Mouse (Mus musculus): ENCODE measurements around the gene Def6. TPM values are rescaled to one million over a fixed set of nuclear protein-coding genes. Genes with fewer than 3 reads are reported as not detected.
"Not testable (repeated sequence)": the region's sequence is repeated elsewhere in the genome, so short reads cannot be mapped to it uniquely, and the experiment has no call there.

The Def6 gene
- polyA plus RNA-seq, 1 experiment = 22.5 TPM

DNA sequence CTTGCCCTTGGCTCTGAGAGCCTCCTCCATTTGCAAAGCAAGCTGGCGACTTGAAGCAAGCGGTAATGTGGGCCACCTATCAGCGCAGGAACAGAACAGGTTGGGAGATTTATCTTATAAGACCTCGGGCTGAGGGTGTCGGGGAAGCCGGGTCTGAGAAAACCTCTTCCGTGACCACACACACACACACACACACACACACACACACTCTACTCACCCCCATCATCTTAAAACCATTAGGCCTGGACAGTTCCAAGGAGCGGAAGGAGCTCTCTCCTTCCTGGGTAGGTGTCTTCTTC lies 685 bp downstream of the Def6 start:
- no peak for DNase-seq (ENCODE audit: low spot score)

DNA sequence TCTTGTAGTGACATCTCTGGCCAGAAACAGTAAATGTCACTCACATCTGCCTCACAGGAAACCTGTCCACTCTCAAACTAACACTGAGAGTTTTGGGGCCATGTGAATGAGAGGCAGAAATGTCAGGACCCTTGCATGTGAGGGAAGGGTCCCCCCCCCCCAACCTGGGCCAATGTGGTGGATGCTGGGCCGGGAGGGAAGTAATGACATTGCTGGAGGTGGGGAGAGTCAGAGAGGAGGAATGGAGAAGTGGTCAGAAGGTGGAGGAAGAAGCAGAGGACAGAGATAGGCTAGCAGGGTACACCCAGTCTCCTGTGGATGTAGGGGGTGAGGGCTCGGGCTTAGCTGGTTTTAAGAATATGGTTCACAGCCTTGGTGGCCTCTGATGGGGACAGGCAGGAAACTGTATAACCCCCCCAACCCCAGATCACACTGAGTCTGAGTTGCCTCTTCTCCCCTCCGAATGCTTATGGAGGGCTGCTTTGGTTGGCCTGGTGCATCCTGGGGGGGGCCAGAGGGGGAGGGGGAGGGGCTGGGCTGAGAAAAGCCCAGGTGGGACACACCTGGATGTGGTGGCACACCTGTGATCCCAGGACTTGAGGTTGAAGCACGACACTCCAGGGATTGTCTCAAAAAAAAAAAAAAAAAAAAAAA lies 2.0 kb downstream of the Def6 start:
- DNase-seq (ENCODE audit: low spot score) = no peak

DNA sequence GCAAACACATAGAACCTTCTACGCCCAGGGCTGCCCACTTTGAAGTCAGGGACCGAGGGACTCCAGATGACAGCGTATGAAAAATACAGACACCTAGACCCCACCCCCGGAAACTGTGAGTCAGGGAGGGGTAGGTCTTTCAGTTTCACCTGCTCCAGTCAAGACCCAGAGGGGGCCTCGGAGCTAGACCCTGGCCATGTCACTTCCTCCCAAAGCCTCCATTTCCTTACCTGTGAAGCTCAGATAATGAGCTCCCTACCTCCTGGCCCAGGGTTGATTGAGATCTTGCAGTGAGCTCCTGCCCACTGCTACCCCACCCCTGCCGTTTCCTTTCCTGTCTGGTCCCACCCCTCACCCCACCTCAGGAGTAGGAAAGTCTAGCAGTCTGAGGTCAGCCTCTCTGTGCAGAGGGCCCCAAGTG lies 4.4 kb downstream of the Def6 start:
- DNase-seq (ENCODE audit: low spot score) = no peak

DNA sequence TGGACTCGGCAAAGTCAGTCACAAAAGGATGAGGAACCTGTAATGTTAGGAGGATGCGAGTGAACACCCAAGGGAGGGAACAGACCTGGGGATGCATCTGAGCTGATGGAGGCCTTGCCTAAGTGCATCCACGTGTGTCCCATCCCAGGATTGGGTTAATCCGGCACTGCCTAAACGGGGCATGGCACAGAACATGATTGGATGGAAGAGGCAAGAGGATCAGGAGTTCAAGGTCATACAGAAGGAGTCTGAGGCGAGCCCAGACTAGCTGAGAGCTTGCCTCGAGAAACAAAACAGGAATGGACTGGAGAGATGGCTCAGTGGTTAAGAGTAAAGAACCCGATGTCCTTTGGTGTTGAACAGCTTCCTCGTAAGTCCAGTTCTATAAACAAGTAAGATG lies 4.8 kb downstream of the Def6 start:
- no peak for DNase-seq (ENCODE audit: low spot score)

DNA sequence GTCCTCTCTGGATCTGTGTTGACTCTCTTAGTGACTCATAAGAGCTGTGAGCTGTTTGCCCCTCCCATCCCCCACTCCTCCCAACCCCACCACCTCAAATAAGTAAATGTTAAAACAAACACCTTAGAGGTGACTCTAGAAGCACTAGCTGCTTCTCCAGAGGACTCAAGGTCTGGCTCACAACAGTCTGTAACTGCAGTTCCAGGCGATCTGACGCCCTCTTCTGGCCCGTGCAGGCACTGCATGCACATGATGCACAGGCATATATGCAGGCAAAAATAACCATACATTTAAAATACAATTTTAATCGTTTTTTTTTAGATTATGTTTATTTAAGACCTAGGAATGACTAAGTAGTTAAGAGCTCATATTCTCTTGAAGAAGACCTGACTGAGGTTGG lies 5.7 kb downstream of the Def6 start:
- no peak for DNase-seq (ENCODE audit: low spot score)

DNA sequence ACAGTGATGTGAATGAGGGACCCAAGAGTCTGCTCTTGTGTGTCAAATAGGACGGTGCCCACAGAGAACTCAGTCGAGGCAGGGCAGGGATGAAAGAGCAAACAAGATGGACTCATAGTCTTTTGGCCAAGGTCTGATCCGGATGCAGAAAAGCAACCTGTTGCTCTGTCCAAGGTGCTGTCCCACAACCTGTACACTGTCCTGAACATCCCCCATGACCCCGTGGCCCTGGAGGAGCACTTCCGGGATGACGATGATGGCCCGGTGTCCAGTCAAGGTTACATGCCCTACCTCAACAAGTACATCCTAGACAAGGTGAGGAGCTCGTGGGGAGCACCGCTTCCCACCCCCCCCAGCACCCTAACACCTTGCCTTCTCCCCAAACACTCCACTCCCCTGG lies 9.2 kb downstream of the Def6 start:
- no peak for DNase-seq (ENCODE audit: low spot score)

DNA sequence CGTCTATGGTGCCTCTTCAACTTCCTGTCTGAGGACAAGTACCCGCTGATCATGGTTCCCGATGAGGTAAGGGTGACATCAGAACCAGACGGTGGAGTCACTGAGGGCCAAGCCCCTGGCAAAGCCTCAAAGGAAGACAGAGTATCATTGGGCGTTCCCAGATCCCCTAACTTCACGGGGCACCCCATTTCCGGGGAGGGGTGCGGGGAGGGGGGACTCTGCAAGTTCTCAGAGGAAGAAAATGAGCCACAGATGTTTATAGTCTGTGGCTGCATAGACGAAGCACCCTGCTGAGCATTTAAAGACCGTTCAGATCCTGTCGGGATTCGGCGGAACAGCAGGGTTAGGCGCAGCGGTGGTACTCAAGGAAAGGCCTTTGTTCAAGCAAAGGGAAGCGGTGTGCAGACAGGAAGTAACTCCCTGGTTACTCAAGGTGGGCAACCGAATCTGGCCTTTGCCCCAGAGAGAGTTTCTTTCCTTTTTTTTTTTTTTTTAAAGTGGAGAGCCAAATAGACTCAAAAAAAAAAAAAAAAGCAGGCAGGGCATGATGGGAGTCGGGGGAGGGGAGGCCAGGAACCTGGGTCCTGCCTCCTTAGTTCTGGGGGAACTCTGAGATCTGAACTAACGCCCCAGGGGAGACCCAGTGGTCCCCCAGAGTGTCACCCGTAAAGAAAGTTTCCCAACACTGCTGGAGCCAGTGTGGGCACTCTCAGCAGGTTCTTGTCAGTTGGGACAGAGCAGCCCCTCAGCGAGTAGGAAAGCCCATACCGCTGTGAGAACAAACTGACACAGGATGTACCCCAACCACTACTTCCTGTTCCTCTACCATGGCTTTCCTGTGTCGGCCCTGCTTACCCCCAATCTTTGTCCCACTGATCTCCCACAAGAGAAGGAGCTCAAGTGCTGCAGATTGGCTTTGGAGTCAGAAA lies 10.4 kb downstream of the Def6 start:
- DNase-seq (ENCODE audit: low spot score) = no peak

DNA sequence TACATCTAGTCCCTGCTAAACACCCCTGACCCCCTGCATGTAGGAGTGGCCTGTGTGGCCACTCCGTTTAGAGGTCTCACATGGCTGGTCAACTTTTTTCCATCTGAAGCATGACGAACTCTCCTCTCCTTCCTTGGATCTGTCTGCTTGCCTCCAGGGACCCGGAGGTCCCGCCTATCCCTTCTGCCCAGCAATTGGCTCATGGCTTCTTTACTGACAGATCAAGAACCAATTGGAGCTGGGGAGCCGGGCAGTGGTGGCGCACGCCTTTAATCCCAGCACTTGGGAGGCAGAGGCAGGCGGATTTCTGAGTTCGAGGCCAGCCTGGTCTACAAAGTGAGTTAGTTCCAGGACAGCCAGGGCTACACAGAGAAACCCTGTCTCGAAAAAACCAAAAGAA lies 14.9 kb downstream of the Def6 start:
- not testable (repeated sequence) for DNase-seq (ENCODE audit: low spot score)

DNA sequence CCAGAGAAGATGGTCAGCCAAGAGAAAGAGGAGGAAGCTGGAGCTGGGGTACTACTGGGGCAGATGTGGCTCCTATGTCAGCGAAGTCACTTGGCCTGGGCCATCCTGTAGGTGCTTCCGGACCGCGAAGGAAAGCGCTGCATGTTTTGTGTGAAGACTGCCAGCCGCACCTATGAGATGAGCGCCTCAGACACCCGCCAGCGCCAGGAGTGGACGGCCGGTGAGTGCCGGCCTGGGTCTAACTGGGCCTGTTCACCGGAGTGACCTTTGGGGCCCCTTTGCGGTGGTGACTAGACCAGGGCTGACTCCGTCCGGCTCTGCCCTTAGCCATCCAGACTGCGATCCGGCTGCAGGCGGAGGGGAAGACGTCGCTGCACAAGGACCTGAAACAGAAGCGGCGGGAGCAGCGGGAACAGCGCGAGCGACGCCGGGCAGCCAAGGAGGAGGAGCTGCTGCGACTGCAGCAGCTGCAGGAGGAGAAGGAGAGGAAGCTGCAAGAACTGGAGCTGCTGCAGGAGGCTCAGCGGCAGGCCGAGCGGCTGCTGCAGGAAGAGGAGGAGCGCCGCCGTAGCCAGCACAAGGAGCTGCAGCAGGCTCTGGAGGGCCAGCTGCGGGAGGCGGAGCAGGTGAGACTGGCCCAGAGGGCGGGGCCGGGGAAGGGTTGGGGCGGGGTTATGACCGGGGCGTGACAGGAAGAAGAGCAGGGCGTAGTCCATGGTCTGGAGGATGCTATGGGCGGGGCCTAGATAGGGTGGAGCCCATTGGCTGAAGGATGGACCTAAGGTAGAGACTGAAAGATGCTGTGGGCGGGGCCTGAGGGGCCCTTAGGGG lies 16.2 kb downstream of the Def6 start:
- peak; percentile 66 for DNase-seq (ENCODE audit: low spot score)

DNA sequence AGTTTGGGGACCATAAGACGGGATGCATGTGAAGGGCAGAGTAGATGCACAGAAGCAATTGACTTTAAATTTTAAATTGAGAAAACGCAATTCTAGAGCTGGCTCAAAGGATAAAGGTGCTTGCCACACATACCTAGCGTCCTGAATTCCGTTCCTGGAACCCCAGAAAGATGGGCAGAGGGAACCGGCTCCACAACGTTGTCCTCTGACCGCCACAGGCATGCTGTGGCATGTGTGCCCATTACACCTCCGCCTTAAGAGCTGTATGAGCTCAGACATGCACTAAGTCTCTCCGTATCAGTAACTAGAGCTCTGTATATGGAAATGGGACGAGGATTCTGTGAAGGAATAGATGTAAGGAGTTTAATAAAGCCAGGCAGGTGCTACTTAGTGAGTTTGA lies 17.0 kb downstream of the Def6 start:
- no peak for DNase-seq (ENCODE audit: low spot score)

DNA sequence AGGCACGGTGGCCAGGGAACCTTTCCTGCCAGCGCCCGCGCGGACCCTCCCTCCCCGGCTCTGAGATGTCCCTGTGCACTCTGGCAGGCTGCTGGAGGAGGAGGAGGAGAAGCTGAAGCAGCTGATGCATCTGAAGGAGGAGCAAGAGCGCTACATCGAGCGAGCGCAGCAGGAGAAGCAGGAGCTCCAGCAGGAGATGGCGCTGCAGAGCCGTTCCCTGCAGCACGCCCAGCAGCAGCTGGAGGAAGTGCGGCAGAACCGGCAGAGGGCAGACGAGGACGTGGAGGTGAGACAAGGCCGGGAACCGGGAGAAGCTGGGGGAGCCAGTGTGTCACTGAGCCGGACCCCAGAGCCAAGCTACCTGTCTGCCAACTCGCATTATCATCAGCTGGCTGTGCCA lies 18.4 kb downstream of the Def6 start:
- DNase-seq (ENCODE audit: low spot score) = peak; percentile 77

DNA sequence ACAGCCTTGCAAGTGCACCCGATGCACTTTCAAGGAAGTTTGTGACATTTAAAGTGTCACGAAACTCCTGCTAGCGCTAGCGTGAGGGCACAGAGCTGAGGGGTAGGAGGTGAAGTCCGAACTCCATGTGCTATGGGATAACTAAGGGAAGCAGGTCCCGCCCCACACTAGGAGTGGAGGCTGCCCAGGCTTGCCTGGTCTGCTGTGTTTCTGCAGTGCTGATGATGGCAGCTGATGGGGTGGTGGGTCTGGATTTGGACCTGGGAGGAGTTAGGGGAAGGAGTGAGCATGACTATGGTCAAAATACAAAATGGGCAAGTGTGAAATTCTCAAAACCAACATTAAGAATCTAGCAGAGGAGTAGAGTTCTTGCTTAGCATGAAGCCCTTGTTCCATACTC lies 22.9 kb downstream of the Def6 start:
- DNase-seq (ENCODE audit: low spot score) = no peak

DNA sequence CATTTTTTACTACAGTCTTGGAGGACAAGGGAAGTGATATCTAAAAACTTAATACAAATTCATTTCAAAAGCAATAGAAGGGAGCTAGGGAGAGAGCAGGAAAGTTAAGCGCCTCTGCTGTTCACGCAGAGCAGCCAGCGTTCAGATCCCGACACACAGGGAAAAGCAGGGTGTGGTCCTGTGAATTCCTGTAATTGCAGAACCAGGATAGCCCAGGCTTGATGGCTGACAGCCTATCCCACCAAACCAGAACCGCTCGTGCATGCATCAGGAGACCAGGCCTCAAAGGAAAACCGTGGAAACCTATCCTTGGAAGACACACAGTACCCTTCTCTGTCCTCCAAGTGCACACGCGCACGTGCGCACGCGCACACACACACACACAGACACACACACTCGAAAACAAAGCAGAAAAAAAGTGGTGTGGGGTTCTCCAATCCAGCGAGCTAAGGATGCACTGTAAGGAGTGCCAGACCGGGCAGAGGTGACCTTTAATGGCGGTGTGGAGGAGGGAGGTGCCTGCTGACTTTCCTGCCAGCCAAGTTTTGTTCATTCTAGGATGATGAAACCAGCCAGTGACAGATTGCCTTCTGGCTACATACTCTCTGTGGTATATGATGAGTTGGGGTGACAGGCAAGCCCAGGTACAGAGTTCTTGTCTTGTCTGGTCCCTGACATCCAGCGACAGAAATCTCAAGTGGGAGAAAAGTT lies 23.6 kb downstream of the Def6 start:
- no peak for DNase-seq (ENCODE audit: low spot score)

DNA sequence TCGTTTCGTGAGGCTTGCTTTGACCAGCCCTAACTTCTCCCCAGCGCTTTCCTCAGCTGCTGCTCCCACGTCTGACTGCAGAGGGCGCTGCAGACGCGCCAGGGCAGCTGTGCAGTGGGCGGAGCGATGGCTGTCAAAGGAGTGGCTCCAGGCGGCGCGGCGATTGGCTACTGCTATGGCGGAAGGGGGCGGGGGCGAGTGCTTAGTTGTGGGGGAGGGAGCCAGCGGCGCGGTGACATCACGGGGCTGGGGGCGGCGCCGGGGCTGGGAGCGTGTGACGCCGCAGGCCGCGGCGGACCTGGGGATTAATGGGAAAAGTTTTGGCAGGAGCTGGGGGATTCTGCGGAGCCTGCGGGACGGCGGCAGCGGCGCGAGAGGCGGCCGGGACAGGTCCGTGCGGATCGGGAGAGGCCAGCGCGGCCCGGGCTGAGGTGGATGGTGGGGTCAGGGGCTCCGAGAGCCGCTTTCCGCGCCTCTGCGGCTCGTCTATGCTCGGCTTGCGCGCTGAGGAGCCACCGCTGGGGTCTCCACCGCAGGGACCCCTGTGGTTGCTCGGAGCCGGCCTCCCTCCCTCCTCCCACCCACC lies 25.0 kb downstream of the Def6 start, which contains the start of gene Ppard:
Ppard (plus strand) TSS at position 226 of the 586 bp plus-strand sequence.
- DNase-seq (ENCODE audit: low spot score) = peak; percentile 94

DNA sequence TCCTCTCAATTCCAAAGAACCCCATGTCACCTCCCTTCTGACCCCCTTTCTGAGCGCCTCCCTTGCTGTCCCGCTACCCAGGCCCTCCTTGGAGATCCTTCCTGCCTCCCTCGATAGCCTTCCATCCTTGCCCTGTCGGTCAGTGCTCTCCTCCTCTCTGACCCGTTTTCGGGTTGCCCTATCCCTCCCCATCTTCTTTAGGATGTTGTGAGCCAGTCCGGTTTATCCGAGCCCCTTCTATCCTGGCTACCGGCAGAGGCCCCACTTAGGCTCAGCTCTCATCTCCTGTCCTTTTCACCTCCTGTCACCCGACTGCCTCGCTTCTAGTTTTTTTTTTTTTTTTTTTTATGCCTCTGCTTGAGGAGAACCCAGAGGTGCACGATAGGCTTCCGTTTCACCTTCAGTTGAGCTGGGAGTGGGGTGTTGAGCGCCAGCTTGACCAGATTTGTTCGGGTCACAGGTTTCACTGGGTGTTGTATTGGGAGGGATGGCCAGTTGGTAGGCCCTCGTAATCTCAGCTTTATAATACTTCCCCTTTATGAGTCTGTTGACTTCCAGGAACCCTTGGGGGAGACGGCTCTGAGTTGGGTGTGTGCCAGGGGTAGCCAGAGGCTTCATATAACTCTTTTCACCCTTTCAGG lies 25.6 kb downstream of the Def6 start:
- DNase-seq (ENCODE audit: low spot score) = no peak

DNA sequence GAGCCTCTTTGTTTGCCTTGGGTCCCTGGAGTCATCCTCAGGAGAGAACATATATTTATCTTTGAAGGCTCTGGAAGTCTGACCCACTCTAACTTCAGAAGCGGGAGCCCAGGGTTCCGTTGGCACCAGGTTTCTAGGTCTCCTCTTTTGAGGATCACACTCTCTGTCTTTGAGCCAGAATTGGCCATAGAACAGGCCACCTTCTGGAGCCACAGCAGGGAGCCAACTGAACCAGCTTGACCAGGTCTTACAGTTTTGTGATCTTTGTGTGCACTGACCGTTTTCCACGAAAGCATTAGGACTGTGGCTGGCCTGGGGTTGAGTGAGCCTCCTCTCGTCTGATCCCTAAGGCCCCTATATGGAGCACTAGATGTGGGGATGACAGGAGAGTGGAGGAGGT lies 27.1 kb downstream of the Def6 start:
- no peak for DNase-seq (ENCODE audit: low spot score)

DNA sequence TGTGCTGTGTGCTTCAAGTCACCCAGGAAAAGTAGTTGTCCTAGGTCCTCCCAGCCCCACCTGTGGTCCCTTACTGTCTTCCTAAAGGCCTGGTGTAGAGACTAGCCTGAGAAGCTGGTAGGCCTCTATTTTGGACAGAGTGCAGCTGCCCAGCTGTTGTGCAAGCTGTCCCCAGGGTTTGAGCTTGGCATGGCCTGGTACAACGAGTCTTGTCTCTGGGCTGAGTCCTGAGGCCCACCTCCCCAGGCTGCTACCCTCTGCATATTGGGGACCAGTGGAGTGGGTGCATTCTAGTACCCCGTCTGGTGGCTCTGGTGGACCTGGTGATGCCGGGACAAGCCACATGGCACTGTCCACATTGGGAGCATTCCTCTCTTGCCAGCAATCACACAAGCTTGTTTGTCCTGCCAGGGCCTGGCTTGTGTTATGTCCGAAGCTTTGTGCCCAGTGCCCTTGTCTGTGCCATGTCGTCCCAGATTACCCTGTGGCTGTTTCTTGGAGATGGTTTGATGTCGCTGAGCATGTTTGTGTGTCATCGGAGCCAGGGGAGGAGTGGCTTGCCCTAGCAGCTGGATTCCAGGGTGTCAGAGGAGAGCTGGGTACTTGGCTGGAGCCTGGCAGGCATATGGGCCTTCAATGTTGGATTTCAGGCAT lies 28.5 kb downstream of the Def6 start:
- DNase-seq (ENCODE audit: low spot score) = no peak

DNA sequence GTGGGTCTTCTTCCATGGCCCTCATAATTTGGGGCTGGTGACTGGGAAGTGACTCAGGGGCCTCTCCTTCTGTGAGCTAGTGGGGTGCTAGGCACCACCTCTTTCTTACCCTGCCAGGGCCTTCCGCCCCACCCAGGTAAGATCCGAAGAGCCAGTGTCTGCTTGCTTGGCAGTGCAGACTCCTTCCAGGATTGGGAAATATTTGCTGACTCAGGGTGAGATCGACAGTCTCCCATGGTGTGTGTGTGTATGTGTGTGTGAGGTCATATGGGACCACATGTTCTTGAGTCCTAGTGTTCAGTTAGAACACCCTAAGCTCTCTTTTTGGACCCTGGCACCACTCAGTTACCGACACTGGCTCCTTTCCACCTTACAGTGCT lies 29.0 kb downstream of the Def6 start:
- no peak for DNase-seq (ENCODE audit: low spot score)

DNA sequence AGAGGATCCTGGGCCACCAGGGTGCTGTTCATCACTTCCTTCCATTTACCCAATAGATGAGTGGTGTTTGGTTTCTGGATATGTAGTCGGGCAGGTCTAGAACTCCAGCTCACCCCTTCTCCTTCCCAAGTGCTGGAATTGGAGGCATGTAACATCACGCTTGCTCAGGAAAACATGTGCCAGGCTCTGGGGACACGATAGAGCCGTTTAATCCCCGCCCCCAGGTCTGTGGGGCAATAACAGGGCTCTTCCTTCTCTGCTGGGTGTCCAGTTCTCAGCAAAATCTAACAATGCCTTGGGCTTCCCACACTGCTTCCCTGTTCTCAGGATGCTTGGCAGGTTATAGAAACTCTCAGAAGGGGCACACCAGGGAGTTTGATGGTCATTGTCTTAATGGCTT lies 29.8 kb downstream of the Def6 start:
- no peak for DNase-seq (ENCODE audit: low spot score)

DNA sequence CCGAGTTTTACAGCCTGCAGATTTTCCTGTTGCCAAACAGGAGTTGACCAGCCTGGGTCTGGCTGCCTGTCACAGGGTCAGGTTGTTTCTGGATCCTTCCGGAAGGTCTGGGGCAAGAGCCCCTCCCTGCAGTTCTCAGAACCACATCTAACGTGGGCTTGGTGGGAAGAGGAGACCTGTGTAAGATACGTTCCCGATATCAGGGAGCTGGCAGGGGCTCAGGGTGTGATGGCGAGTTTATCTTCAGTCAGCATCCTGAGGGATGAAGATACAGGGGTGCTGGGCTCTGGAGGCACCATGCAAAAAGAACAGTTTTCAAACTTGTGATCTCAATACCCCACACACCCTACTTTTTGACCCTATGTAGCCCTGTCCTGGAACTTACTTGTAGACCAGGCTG lies 30.3 kb downstream of the Def6 start:
- no peak for DNase-seq (ENCODE audit: low spot score)

DNA sequence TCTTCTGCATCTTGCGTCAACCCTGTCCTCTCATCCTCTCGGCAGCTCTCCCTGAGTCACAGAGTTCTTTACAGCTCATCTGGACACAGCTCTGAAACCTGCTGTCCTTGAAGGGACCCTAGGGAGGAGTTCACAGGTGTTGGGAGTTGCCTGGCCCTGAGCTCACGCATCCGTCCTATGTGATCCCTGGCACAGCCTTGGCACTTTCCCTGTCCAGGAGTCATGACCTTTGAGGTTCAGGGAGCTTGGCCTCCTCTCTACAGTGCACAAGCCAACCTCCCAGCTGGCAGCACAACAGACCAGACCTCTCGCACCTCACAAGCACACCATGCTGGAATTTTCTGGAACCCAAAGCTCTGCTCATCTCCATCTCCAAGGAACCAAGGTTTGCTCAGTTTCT lies 33.3 kb downstream of the Def6 start:
- DNase-seq (ENCODE audit: low spot score) = no peak

All from urinary bladder, adult 2 months (tissue).